10 mouse cellular contexts compared by ENCODE assay signal in genomic region chr8:84636051-84636691, GRCm38 (mm10). TPM values are rescaled to one million over a fixed set of nuclear protein-coding genes. Genes with fewer than 3 reads are reported as not detected.
DNase-seq lines count a peak whose midpoint lies in the region; ATAC-seq and TF ChIP-seq lines count a peak whose summit lies in the region.
"Had no signal": no experiment of that assay in that cellular context is flagged by ENCODE, and none has a peak within 500 bp of the region (broad histone marks: within the 10 kb centered on the region; RNA-seq: fewer than 3 reads in every experiment).

No protein-coding gene starts in this region.

- 88% methylated on average over 17 of the region's 17 CpGs for WGBS in forebrain, embryonic 10.5 days
- WGBS in forebrain, embryonic 11.5 days, result 89% methylated on average over 17 of the region's 17 CpGs
- WGBS in midbrain, embryonic 14.5 days, result 88% methylated on average over 17 of the region's 17 CpGs
- 85% methylated on average over 17 of the region's 17 CpGs for WGBS in midbrain, embryonic 15.5 days
- WGBS in kidney, embryonic 15.5 days, result 84% methylated on average over 17 of the region's 17 CpGs
- WGBS in stomach, postnatal 0 days, result 84% methylated on average over 17 of the region's 17 CpGs

- TF ChIP-seq CTCF in stomach, postnatal 0 days (IDR thresholded peaks at IDR 0.05; ENCODE audit: low read depth), result no peak

- no peak for DNase-seq in forebrain, embryonic 10.5 days (ENCODE audit: extremely low spot score, low spot score)
- no peak for DNase-seq in forebrain, embryonic 11.5 days (ENCODE audit: low spot score)
- DNase-seq in midbrain, embryonic 14.5 days, result no peak
- no peak for DNase-seq in stomach, postnatal 0 days (ENCODE audit: low spot score)
- no peak for DNase-seq in layer of hippocampus, adult 9-11 months
- DNase-seq in retina, postnatal 1 day, result no peak
- DNase-seq: right cerebral cortex, postnatal 25 days had no signal

- H3K4me2 ChIP-seq in forebrain, embryonic 11.5 days (ENCODE audit: low read depth, low read length, severe bottlenecking), result no peak overlapping the region
- H3K4me2 ChIP-seq in midbrain, embryonic 14.5 days (ENCODE audit: low read length), result no peak overlapping the region
- no peak overlapping the region for H3K4me2 ChIP-seq in midbrain, embryonic 15.5 days
- H3K4me2 ChIP-seq in kidney, embryonic 15.5 days, result no peak overlapping the region
- H3K4me2 ChIP-seq in stomach, postnatal 0 days (replicated peaks; ENCODE audit: low read depth), result no peak overlapping the region

- peaks cover 57% of the 10 kb centered on the region for H3K4me1 ChIP-seq in forebrain, embryonic 10.5 days
- H3K4me1 ChIP-seq in forebrain, embryonic 11.5 days (replicated peaks; ENCODE audit: control insufficient read depth, insufficient read depth, low read length), result peaks cover 6% of the 10 kb centered on the region; the same call in 1 of the 2 replicates
- peaks cover 23% of the 10 kb centered on the region for H3K4me1 ChIP-seq in midbrain, embryonic 14.5 days (ENCODE audit: control insufficient read depth, insufficient read depth, low read length)
- peaks cover 27% of the 10 kb centered on the region for H3K4me1 ChIP-seq in midbrain, embryonic 15.5 days
- H3K4me1 ChIP-seq in kidney, embryonic 15.5 days, result peaks cover 38% of the 10 kb centered on the region
- H3K4me1 ChIP-seq in stomach, postnatal 0 days (replicated peaks; ENCODE audit: control insufficient read depth, insufficient read depth), result no peaks in the 10 kb centered on the region; the same call in 1 of the 2 replicates

- H3K27me3 ChIP-seq in forebrain, embryonic 10.5 days (ENCODE audit: poor library complexity, severe bottlenecking), result peaks cover 20% of the 10 kb centered on the region
- no peaks in the 10 kb centered on the region for H3K27me3 ChIP-seq in forebrain, embryonic 11.5 days (ENCODE audit: control insufficient read depth, insufficient read depth, low read length)
- H3K27me3 ChIP-seq in midbrain, embryonic 14.5 days (ENCODE audit: control insufficient read depth, insufficient read depth, low read length), result no peaks in the 10 kb centered on the region
- no peaks in the 10 kb centered on the region for H3K27me3 ChIP-seq in midbrain, embryonic 15.5 days (replicated peaks)
- no peaks in the 10 kb centered on the region for H3K27me3 ChIP-seq in kidney, embryonic 15.5 days
- no peaks in the 10 kb centered on the region for H3K27me3 ChIP-seq in stomach, postnatal 0 days (ENCODE audit: control insufficient read depth, insufficient read depth, low read length)

- no peak for TF ChIP-seq EP300 in stomach, postnatal 0 days (optimal IDR thresholded peaks at IDR 0.05)

- H3K27ac ChIP-seq in forebrain, embryonic 10.5 days, result peak overlapping the region; percentile 78
- H3K27ac ChIP-seq in forebrain, embryonic 11.5 days (ENCODE audit: low read depth, low read length), result no peak overlapping the region
- peak overlapping the region; percentile 86 for H3K27ac ChIP-seq in midbrain, embryonic 14.5 days (replicated peaks; ENCODE audit: low read depth, low read length)
- H3K27ac ChIP-seq in midbrain, embryonic 15.5 days, result no peak overlapping the region
- H3K27ac ChIP-seq in kidney, embryonic 15.5 days, result peak overlapping the region; percentile 75
- no peak overlapping the region for H3K27ac ChIP-seq in stomach, postnatal 0 days (replicated peaks)

- H3K9me3 ChIP-seq in forebrain, embryonic 10.5 days, result no peaks in the 10 kb centered on the region
- H3K9me3 ChIP-seq in forebrain, embryonic 11.5 days (ENCODE audit: control insufficient read depth, low read length), result no peaks in the 10 kb centered on the region; the same call in 1 of the 2 replicates
- H3K9me3 ChIP-seq in midbrain, embryonic 14.5 days (ENCODE audit: control insufficient read depth, low read length), result no peaks in the 10 kb centered on the region
- no peaks in the 10 kb centered on the region for H3K9me3 ChIP-seq in midbrain, embryonic 15.5 days
- 0 out of 2 replicates have a peak, but pooled peaks cover 3% of the 10 kb centered on the region for H3K9me3 ChIP-seq in kidney, embryonic 15.5 days (replicated peaks)
- no peaks in the 10 kb centered on the region for H3K9me3 ChIP-seq in stomach, postnatal 0 days (ENCODE audit: control insufficient read depth, low read length)

- no peak overlapping the region for H3K4me3 ChIP-seq in forebrain, embryonic 10.5 days
- no peak overlapping the region for H3K4me3 ChIP-seq in forebrain, embryonic 11.5 days (ENCODE audit: low read depth, low read length)
- H3K4me3 ChIP-seq in midbrain, embryonic 14.5 days (replicated peaks; ENCODE audit: low read depth, low read length), result no peak overlapping the region
- no peak overlapping the region for H3K4me3 ChIP-seq in midbrain, embryonic 15.5 days
- H3K4me3 ChIP-seq in kidney, embryonic 15.5 days (replicated peaks), result no peak overlapping the region
- H3K4me3 ChIP-seq in stomach, postnatal 0 days (ENCODE audit: low read depth, low read length), result no peak overlapping the region
- H3K4me3 ChIP-seq: erythroblast, embryonic 14.5 days had no signal

- no peak overlapping the region for H3K9ac ChIP-seq in forebrain, embryonic 11.5 days (ENCODE audit: low read length)
- H3K9ac ChIP-seq in midbrain, embryonic 14.5 days (replicated peaks; ENCODE audit: low read length), result no peak overlapping the region
- H3K9ac ChIP-seq in midbrain, embryonic 15.5 days, result no peak overlapping the region
- H3K9ac ChIP-seq in kidney, embryonic 15.5 days, result no peak overlapping the region
- H3K9ac ChIP-seq in stomach, postnatal 0 days (ENCODE audit: low read length), result peak overlapping the region; percentile 41; the same call in 1 of the 2 replicates

- ATAC-seq in forebrain, embryonic 11.5 days (replicated peaks; ENCODE audit: low FRiP score), result no peak
- ATAC-seq in midbrain, embryonic 14.5 days (ENCODE audit: low FRiP score, low TSS enrichment), result no peak
- no peak for ATAC-seq in midbrain, embryonic 15.5 days (replicated peaks)
- ATAC-seq in kidney, embryonic 15.5 days (replicated peaks; ENCODE audit: low FRiP score), result no peak
- ATAC-seq in stomach, postnatal 0 days (ENCODE audit: low FRiP score, low TSS enrichment), result no peak

- no peaks in the 10 kb centered on the region for H3K36me3 ChIP-seq in forebrain, embryonic 10.5 days (replicated peaks)
- H3K36me3 ChIP-seq in forebrain, embryonic 11.5 days (ENCODE audit: control insufficient read depth, insufficient read depth, low read length), result no peaks in the 10 kb centered on the region
- peaks cover 23% of the 10 kb centered on the region for H3K36me3 ChIP-seq in midbrain, embryonic 14.5 days (ENCODE audit: control insufficient read depth, insufficient read depth, low read length)
- H3K36me3 ChIP-seq in midbrain, embryonic 15.5 days (replicated peaks), result peaks cover 6% of the 10 kb centered on the region; the same call in 1 of the 2 replicates
- no peaks in the 10 kb centered on the region for H3K36me3 ChIP-seq in kidney, embryonic 15.5 days
- no peaks in the 10 kb centered on the region for H3K36me3 ChIP-seq in stomach, postnatal 0 days (ENCODE audit: control insufficient read depth, insufficient read depth, low read length)

RNA-seq across cellular contexts. Expression of gene Ier2, which starts 26.5 kb away (rescaled TPM):
- 91.4 and 96.9 TPM in 2 replicates for polyA plus RNA-seq in forebrain, embryonic 10.5 days (2016; fragmentation: Nextera tagmentation; extraction: Ambion mirVana)
- 67.3 and 68.7 TPM in 2 replicates for polyA plus RNA-seq in forebrain, embryonic 11.5 days (2014; fragmentation: Nextera tagmentation; extraction: Ambion mirVana)
- polyA plus RNA-seq in midbrain, embryonic 14.5 days (2014; fragmentation: Nextera tagmentation; extraction: Ambion mirVana), result 15.5 and 16.0 TPM in 2 replicates
- 16.9 and 17.8 TPM in 2 replicates for polyA plus RNA-seq in midbrain, embryonic 15.5 days (2015; fragmentation: Nextera tagmentation; extraction: Ambion mirVana)
- polyA plus RNA-seq in kidney, embryonic 15.5 days (2015; fragmentation: Nextera tagmentation; extraction: Ambion mirVana), result 73.4 and 80.3 TPM in 2 replicates
- 82.8 and 86.6 TPM in 2 replicates for polyA plus RNA-seq in stomach, postnatal 0 days (2015; fragmentation: Nextera tagmentation; extraction: Ambion mirVana)

RNA-seq across cellular contexts. Expression of gene Trmt1, which starts 49.9 kb away (rescaled TPM):
- 68.8 and 69.3 TPM in 2 replicates for polyA plus RNA-seq in forebrain, embryonic 10.5 days (2016; fragmentation: Nextera tagmentation; extraction: Ambion mirVana)
- polyA plus RNA-seq in forebrain, embryonic 11.5 days (2014; fragmentation: Nextera tagmentation; extraction: Ambion mirVana), result 52.7 and 72.3 TPM in 2 replicates
- 56.9 and 59.6 TPM in 2 replicates for polyA plus RNA-seq in midbrain, embryonic 14.5 days (2014; fragmentation: Nextera tagmentation; extraction: Ambion mirVana)
- 63.3 and 66.7 TPM in 2 replicates for polyA plus RNA-seq in midbrain, embryonic 15.5 days (2015; fragmentation: Nextera tagmentation; extraction: Ambion mirVana)
- polyA plus RNA-seq in kidney, embryonic 15.5 days (2015; fragmentation: Nextera tagmentation; extraction: Ambion mirVana), result 68.7 and 73.8 TPM in 2 replicates
- 45.1 and 49.9 TPM in 2 replicates for polyA plus RNA-seq in stomach, postnatal 0 days (2015; fragmentation: Nextera tagmentation; extraction: Ambion mirVana)

RNA-seq across cellular contexts. Expression of gene Nacc1, which starts 51.5 kb away (rescaled TPM):
- polyA plus RNA-seq in forebrain, embryonic 10.5 days (2016; fragmentation: Nextera tagmentation; extraction: Ambion mirVana), result 31.3 and 31.5 TPM in 2 replicates
- polyA plus RNA-seq in forebrain, embryonic 11.5 days (2014; fragmentation: Nextera tagmentation; extraction: Ambion mirVana), result 34.6 and 37.7 TPM in 2 replicates
- 19.1 and 20.2 TPM in 2 replicates for polyA plus RNA-seq in midbrain, embryonic 14.5 days (2014; fragmentation: Nextera tagmentation; extraction: Ambion mirVana)
- 16.3 and 17.2 TPM in 2 replicates for polyA plus RNA-seq in midbrain, embryonic 15.5 days (2015; fragmentation: Nextera tagmentation; extraction: Ambion mirVana)
- polyA plus RNA-seq in kidney, embryonic 15.5 days (2015; fragmentation: Nextera tagmentation; extraction: Ambion mirVana), result 23.9 and 25.6 TPM in 2 replicates
- polyA plus RNA-seq in stomach, postnatal 0 days (2015; fragmentation: Nextera tagmentation; extraction: Ambion mirVana), result 6.8 and 8.3 TPM in 2 replicates

Comparison
In these comparisons a context has a peak if more than half of its experiments do, and no peak if none do; other contexts are left out.
1. H3K27ac ChIP-seq: peak in forebrain, embryonic 10.5 days (single experiment), midbrain, embryonic 14.5 days (single experiment) and kidney, embryonic 15.5 days (single experiment); none in forebrain, embryonic 11.5 days (single experiment), midbrain, embryonic 15.5 days (single experiment) and stomach, postnatal 0 days (single experiment).